Comparison of ENCODE assay signal across 8 mouse cellular contexts in genomic region chr9:96892546-96892945, GRCm38 (mm10). TPM values are rescaled to one million over a fixed set of nuclear protein-coding genes. Genes with fewer than 3 reads are reported as not detected.
DNase-seq lines count a peak whose midpoint lies in the region; ATAC-seq and TF ChIP-seq lines count a peak whose summit lies in the region.

Gene Pxylp1 (minus strand): TSS chr9:96892669.

- H3K36me3 ChIP-seq in lung, embryonic 14.5 days (ENCODE audit: insufficient read depth) = no peaks in the 10 kb centered on the region
- no peaks in the 10 kb centered on the region for H3K36me3 ChIP-seq in lung, postnatal 0 days (ENCODE audit: insufficient read depth, low read length)
- H3K36me3 ChIP-seq in heart, embryonic 10.5 days = no peaks in the 10 kb centered on the region
- H3K36me3 ChIP-seq in neural tube, embryonic 11.5 days (ENCODE audit: control insufficient read depth, insufficient read depth, low read length) = no peaks in the 10 kb centered on the region

- no peaks in the 10 kb centered on the region for H3K9me3 ChIP-seq in lung, embryonic 14.5 days (ENCODE audit: low read depth, low read length)
- no peaks in the 10 kb centered on the region for H3K9me3 ChIP-seq in lung, postnatal 0 days (ENCODE audit: low read length)
- H3K9me3 ChIP-seq in heart, embryonic 10.5 days = no peaks in the 10 kb centered on the region
- H3K9me3 ChIP-seq in neural tube, embryonic 11.5 days (ENCODE audit: control insufficient read depth, low read length) = no peaks in the 10 kb centered on the region

- H3K4me3 ChIP-seq in lung, embryonic 14.5 days (ENCODE audit: low read depth, low read length) = no peak within 1 kb of the TSS
- H3K4me3 ChIP-seq in lung, postnatal 0 days (ENCODE audit: low read depth, low read length) = no peak within 1 kb of the TSS
- no peak within 1 kb of the TSS for H3K4me3 ChIP-seq in heart, embryonic 10.5 days
- H3K4me3 ChIP-seq in neural tube, embryonic 11.5 days (ENCODE audit: low read depth, low read length) = no peak within 1 kb of the TSS

- no peak within 1 kb of the TSS for H3K9ac ChIP-seq in lung, embryonic 14.5 days
- no peak within 1 kb of the TSS for H3K9ac ChIP-seq in lung, postnatal 0 days (replicated peaks; ENCODE audit: low read depth)
- no peak within 1 kb of the TSS for H3K9ac ChIP-seq in neural tube, embryonic 11.5 days (ENCODE audit: low read length)

- no peak for DNase-seq in lung, embryonic 14.5 days
- DNase-seq in lung, postnatal 0 days (ENCODE audit: low spot score) = no peak
- no peak for DNase-seq in heart, embryonic 10.5 days (ENCODE audit: low spot score)
- DNase-seq in layer of hippocampus, postnatal 10 days (ENCODE audit: low spot score in 2 of 2) = no peak
- peak; percentile 58 for DNase-seq in neural tube, embryonic 11.5 days (ENCODE audit: low spot score)
- no peak for DNase-seq in MN1 (ENCODE audit: low spot score)
- DNase-seq in cerebellum, postnatal 4 days (ENCODE audit: low spot score in 2 of 2) = no peak

- no peak for TF ChIP-seq EP300 in lung, postnatal 0 days (IDR thresholded peaks at IDR 0.05)

- H3K4me2 ChIP-seq in lung, embryonic 14.5 days = no peak within 1 kb of the TSS
- no peak within 1 kb of the TSS for H3K4me2 ChIP-seq in lung, postnatal 0 days (replicated peaks; ENCODE audit: low read depth, low read length)
- no peak within 1 kb of the TSS for H3K4me2 ChIP-seq in neural tube, embryonic 11.5 days (ENCODE audit: low read depth)

- no peak for ATAC-seq in lung, embryonic 14.5 days (ENCODE audit: insufficient read depth)
- no peak for ATAC-seq in lung, postnatal 0 days
- ATAC-seq in neural tube, embryonic 11.5 days (ENCODE audit: insufficient read depth, low FRiP score, low TSS enrichment) = no peak
- no peak for ATAC-seq in CD4-positive, CD25-positive, alpha-beta regulatory T cell, adult 4 months

- no peaks in the 10 kb centered on the region for H3K4me1 ChIP-seq in lung, embryonic 14.5 days (ENCODE audit: insufficient read depth)
- peaks cover 4% of the 10 kb centered on the region; the same call in 1 of the 2 replicates for H3K4me1 ChIP-seq in lung, postnatal 0 days (ENCODE audit: insufficient read depth, low read depth, low read length)
- H3K4me1 ChIP-seq in heart, embryonic 10.5 days = peaks cover 21% of the 10 kb centered on the region
- H3K4me1 ChIP-seq in neural tube, embryonic 11.5 days (ENCODE audit: control insufficient read depth, insufficient read depth, low read length) = peaks cover 17% of the 10 kb centered on the region

- TF ChIP-seq CTCF in lung, embryonic 14.5 days (IDR thresholded peaks at IDR 0.05; ENCODE audit: low read depth) = no peak
- no peak for TF ChIP-seq CTCF in lung, postnatal 0 days (IDR thresholded peaks at IDR 0.05)

- H3K27me3 ChIP-seq in lung, embryonic 14.5 days (ENCODE audit: insufficient read depth, low read length) = peaks cover 17% of the 10 kb centered on the region
- no peaks in the 10 kb centered on the region for H3K27me3 ChIP-seq in lung, postnatal 0 days (replicated peaks; ENCODE audit: insufficient read depth, low read length)
- peaks cover 12% of the 10 kb centered on the region for H3K27me3 ChIP-seq in heart, embryonic 10.5 days (ENCODE audit: insufficient read depth, poor library complexity, severe bottlenecking)
- H3K27me3 ChIP-seq in neural tube, embryonic 11.5 days (ENCODE audit: control insufficient read depth, insufficient read depth, low read length) = no peaks in the 10 kb centered on the region

- 15% methylated on average over 3 of the region's 3 CpGs for WGBS in lung, embryonic 14.5 days
- WGBS in lung, postnatal 0 days = 23% methylated on average over 3 of the region's 3 CpGs
- 34% methylated on average over 3 of the region's 3 CpGs for WGBS in heart, embryonic 10.5 days
- WGBS in neural tube, embryonic 11.5 days = 9% methylated on average over 3 of the region's 3 CpGs

- no peak within 1 kb of the TSS for H3K27ac ChIP-seq in lung, embryonic 14.5 days (ENCODE audit: low read depth)
- H3K27ac ChIP-seq in lung, postnatal 0 days (ENCODE audit: low read length) = no peak within 1 kb of the TSS
- H3K27ac ChIP-seq in heart, embryonic 10.5 days = no peak within 1 kb of the TSS
- peak within 1 kb of the TSS; percentile 35; the same call in 1 of the 2 replicates for H3K27ac ChIP-seq in neural tube, embryonic 11.5 days (ENCODE audit: low read depth, low read length)

RNA-seq across cellular contexts. Expression of gene Pxylp1, which starts in this region (rescaled TPM):
- polyA plus RNA-seq in lung, embryonic 14.5 days (2014; fragmentation: Nextera tagmentation; extraction: Ambion mirVana) = 17.2 and 17.4 TPM in 2 replicates
- 6.5 and 7.9 TPM in 2 replicates for polyA plus RNA-seq in lung, postnatal 0 days (2015; fragmentation: Nextera tagmentation; extraction: Ambion mirVana)
- 22.8 and 42.4 TPM in 2 replicates for polyA plus RNA-seq in heart, embryonic 10.5 days (2016; fragmentation: Nextera tagmentation; extraction: Ambion mirVana)
- total RNA-seq in layer of hippocampus, postnatal 10 days (2021) = 10 to 100 TPM; 16.6 to 18.9 TPM
- polyA plus RNA-seq in neural tube, embryonic 11.5 days (2014; fragmentation: Nextera tagmentation; extraction: Ambion mirVana) = 33.5 and 34.0 TPM in 2 replicates
- polyA plus RNA-seq in CD4-positive, CD25-positive, alpha-beta regulatory T cell, adult 4 months (2017; shearing (Covaris generic)) = 10 to 100 TPM in 1 of 2 experiments, 1 to 10 TPM in 1; 9.4 to 12.0 TPM
